Mouse (Mus musculus) heart, embryonic 10.5 days (tissue): Measurements from ENCODE around the gene Dnlz. TPM values are rescaled to one million over a fixed set of nuclear protein-coding genes. Genes with fewer than 3 reads are reported as not detected.
A peak's percentile ranks its signal among the peaks of the same experiment; 100 is the strongest.

Experiments
- DNase-seq: peaks from one replicate; pipeline ENCODE4 v3.0.0-alpha.2; 2017; ENCODE audit warnings: low spot score
- H3K27ac ChIP-seq: fragments of 300-500 bp; sonication (generic); 2 replicates; pipeline ENCODE4 v1.5.1; 2016; ENCODE audit warnings: mild to moderate bottlenecking
- H3K27me3 ChIP-seq: fragments of 300-500 bp; sonication (generic); 2 replicates; pipeline ENCODE4 v1.6.1; 2016; ENCODE audit warnings: mild to moderate bottlenecking; ENCODE audit not compliant: poor library complexity, insufficient read depth, severe bottlenecking
- H3K36me3 ChIP-seq: fragments of 300-500 bp; sonication (generic); 2 replicates; pipeline ENCODE4 v1.6.1; 2016; ENCODE audit warnings: mild to moderate bottlenecking, moderate library complexity
- H3K4me1 ChIP-seq: fragments of 300-500 bp; sonication (generic); 2 replicates; pipeline ENCODE4 v1.6.1; 2016; ENCODE audit warnings: mild to moderate bottlenecking
- H3K4me3 ChIP-seq: fragments of 300-500 bp; sonication (generic); 2 replicates; pipeline ENCODE4 v1.5.1; 2016; ENCODE audit warnings: mild to moderate bottlenecking, moderate library complexity
- H3K9me3 ChIP-seq: fragments of 300-500 bp; sonication (generic); 2 replicates; pipeline ENCODE4 v1.6.1; 2016; ENCODE audit warnings: mild to moderate bottlenecking, moderate library complexity
- WGBS: fragments of 180-500 bp; shearing (Covaris S2); methylation state at CpG from one replicate; pipeline ENCODE4 v1.1.7; 2016; 5-methylcytosine and 5-hydroxymethylcytosine counted together
- polyA plus RNA-seq: library from polyadenylated mRNA; unstranded; fragments of >200 nt; fragmentation: Nextera tagmentation; extraction: Ambion mirVana; gene quantifications from 2 replicates; pipeline ENCODE4 v1.2.1, GENCODE M21; 2016

Gene Dnlz
- polyA plus RNA-seq, 1 experiment from 2014 or later: 32.7 TPM

- no peak overlapping the region for H3K4me3 ChIP-seq
- WGBS: 60% methylated on average over 15 of the region's 15 CpGs
- no peaks in the 10 kb centered on the region for H3K9me3 ChIP-seq
- peak; percentile 89 for DNase-seq
- H3K27me3 ChIP-seq: no peaks in the 10 kb centered on the region
- peaks cover 26% of the 10 kb centered on the region for H3K4me1 ChIP-seq
- peak overlapping the region; percentile 36; the same call in 1 of the 2 replicates for H3K27ac ChIP-seq
- H3K36me3 ChIP-seq: peaks cover 83% of the 10 kb centered on the region
Measured at GRCm38 (mm10) chr2:26325386-26326181, 26.3 kb downstream of the Dnlz start.

GRCm38 (mm10) chr2:26324917-26325316 lies 27.0 kb downstream of the Dnlz start:
- H3K4me3 ChIP-seq: no peak overlapping the region
- peaks cover 77% of the 10 kb centered on the region for H3K36me3 ChIP-seq
- peaks cover 26% of the 10 kb centered on the region for H3K4me1 ChIP-seq
- 47% methylated on average over 2 of the region's 2 CpGs for WGBS
- H3K27me3 ChIP-seq: no peaks in the 10 kb centered on the region
- no peak overlapping the region for H3K27ac ChIP-seq
- no peaks in the 10 kb centered on the region for H3K9me3 ChIP-seq
- DNase-seq: no peak

GRCm38 (mm10) chr2:26323589-26324325 lies 28.2 kb downstream of the Dnlz start:
- H3K4me3 ChIP-seq: no peak overlapping the region
- DNase-seq: no peak
- WGBS: 87% methylated on average over 13 of the region's 13 CpGs
- H3K36me3 ChIP-seq: peaks cover 80% of the 10 kb centered on the region
- no peak overlapping the region for H3K27ac ChIP-seq
- no peaks in the 10 kb centered on the region for H3K27me3 ChIP-seq
- no peaks in the 10 kb centered on the region for H3K9me3 ChIP-seq
- peaks cover 27% of the 10 kb centered on the region for H3K4me1 ChIP-seq

- Histone ChIP-seq H3K27me3 (no peaks in the 10 kb centered on the region), H3K4me3 (no peak overlapping the region), H3K4me1 (peaks cover 55% of the 10 kb centered on the region), H3K27ac (no peak overlapping the region), H3K36me3 (peaks cover 59% of the 10 kb centered on the region), H3K9me3 (no peaks in the 10 kb centered on the region)
- DNase-seq: no peak
- 83% methylated on average over 14 of the region's 14 CpGs for WGBS
Measured at GRCm38 (mm10) chr2:26320245-26321185, 31.4 kb downstream of the Dnlz start.

GRCm38 (mm10) chr2:26319519-26320244 lies 32.2 kb downstream of the Dnlz start:
- Histone ChIP-seq H3K4me1 (peaks cover 58% of the 10 kb centered on the region), H3K4me3 (no peak overlapping the region), H3K27ac (no peak overlapping the region), H3K27me3 (no peaks in the 10 kb centered on the region), H3K36me3 (peaks cover 51% of the 10 kb centered on the region), H3K9me3 (no peaks in the 10 kb centered on the region)
- 91% methylated on average over 13 of the region's 13 CpGs for WGBS
- DNase-seq: no peak

GRCm38 (mm10) chr2:26319109-26319508 lies 32.8 kb downstream of the Dnlz start:
- Histone ChIP-seq H3K36me3 (peaks cover 45% of the 10 kb centered on the region), H3K4me1 (peaks cover 64% of the 10 kb centered on the region), H3K4me3 (no peak overlapping the region), H3K27ac (no peak overlapping the region), H3K27me3 (no peaks in the 10 kb centered on the region), H3K9me3 (no peaks in the 10 kb centered on the region)
- DNase-seq: no peak
- 86% methylated on average over 9 of the region's 9 CpGs for WGBS

- peaks cover 35% of the 10 kb centered on the region for H3K36me3 ChIP-seq
- H3K9me3 ChIP-seq: no peaks in the 10 kb centered on the region
- no peaks in the 10 kb centered on the region for H3K27me3 ChIP-seq
- DNase-seq: no peak
- WGBS: 71% methylated on average over 3 of the region's 3 CpGs
- peak overlapping the region; percentile 85; the same call in 1 of the 2 replicates for H3K4me3 ChIP-seq
- 0 out of 2 replicates have a peak overlapping the region, but pooled peaks have one; percentile 36 for H3K27ac ChIP-seq
- H3K4me1 ChIP-seq: peaks cover 67% of the 10 kb centered on the region
Measured at GRCm38 (mm10) chr2:26317991-26318672, 33.8 kb downstream of the Dnlz start.

GRCm38 (mm10) chr2:26317371-26317770 lies 34.5 kb downstream of the Dnlz start:
- Histone ChIP-seq H3K36me3 (peaks cover 28% of the 10 kb centered on the region), H3K9me3 (no peaks in the 10 kb centered on the region), H3K4me3 (peak overlapping the region; percentile 85), H3K4me1 (peaks cover 74% of the 10 kb centered on the region), H3K27ac (no peak overlapping the region), H3K27me3 (no peaks in the 10 kb centered on the region)
- 51% methylated on average over 3 of the region's 3 CpGs for WGBS
- no peak for DNase-seq

GRCm38 (mm10) chr2:26316576-26317246 lies 35.2 kb downstream of the Dnlz start:
- H3K36me3 ChIP-seq: peaks cover 21% of the 10 kb centered on the region
- peak overlapping the region; percentile 85 for H3K4me3 ChIP-seq
- 70% methylated on average over 9 of the region's 9 CpGs for WGBS
- peak overlapping the region; percentile 97; the same call in 1 of the 2 replicates for H3K27ac ChIP-seq
- DNase-seq: no peak
- H3K27me3 ChIP-seq: no peaks in the 10 kb centered on the region
- H3K4me1 ChIP-seq: peaks cover 76% of the 10 kb centered on the region
- H3K9me3 ChIP-seq: no peaks in the 10 kb centered on the region

GRCm38 (mm10) chr2:26315925-26316311 lies 36.0 kb downstream of the Dnlz start:
- WGBS: 1% methylated on average over 11 of the region's 11 CpGs
- no peak for DNase-seq
- Histone ChIP-seq H3K4me3 (peak overlapping the region; percentile 85), H3K36me3 (peaks cover 17% of the 10 kb centered on the region), H3K9me3 (no peaks in the 10 kb centered on the region), H3K4me1 (peaks cover 80% of the 10 kb centered on the region), H3K27ac (peak overlapping the region; percentile 97), H3K27me3 (no peaks in the 10 kb centered on the region)
